Mouse (Mus musculus): ENCODE data around the gene Tgm7. TPM values are rescaled to one million over a fixed set of nuclear protein-coding genes. Genes with fewer than 3 reads are reported as not detected.
"Not testable (repeated sequence)": the region's sequence is repeated elsewhere in the genome, so short reads cannot be mapped to it uniquely, and the experiment has no call there.

Gene Tgm7
- polyA plus RNA-seq, 1 experiment from 2014 or later = 0.17 TPM

DNA sequence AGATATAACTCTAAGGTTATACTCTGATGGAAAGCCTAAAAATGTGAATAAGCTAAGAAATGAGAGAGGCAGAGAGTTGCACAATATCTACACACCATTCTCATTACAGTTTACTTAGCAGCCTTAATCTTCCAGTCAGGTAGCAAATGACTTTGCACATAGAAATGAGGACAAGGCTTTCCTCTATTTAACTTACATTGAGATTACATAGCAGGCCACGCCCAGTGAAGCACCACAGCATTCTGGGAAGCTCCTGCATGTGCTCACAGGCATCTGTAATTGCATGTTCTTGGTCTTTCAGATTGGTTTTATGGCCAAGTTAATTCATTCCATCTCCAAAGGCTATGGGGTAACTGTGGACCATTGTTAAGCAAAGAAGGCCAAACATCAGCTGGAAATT lies 23.2 kb upstream of the Tgm7 start:
- Histone ChIP-seq H3K9ac (ENCODE audit: low read depth, low read length) (no peak overlapping the region), H3K9me3 (ENCODE audit: control insufficient read depth, low read length) (no peaks in the 10 kb centered on the region), H3K4me3 (ENCODE audit: low read length) (no peak overlapping the region), H3K27me3 (replicated peaks; ENCODE audit: control insufficient read depth, insufficient read depth, low read length) (no peaks in the 10 kb centered on the region), H3K27ac (ENCODE audit: low read length) (no peak overlapping the region), H3K4me1 (ENCODE audit: control insufficient read depth, insufficient read depth, low read length) (no peaks in the 10 kb centered on the region), H3K4me2 (ENCODE audit: low read depth, low read length) (no peak overlapping the region), H3K36me3 (ENCODE audit: control insufficient read depth, insufficient read depth, low read length) (no peaks in the 10 kb centered on the region)
- ATAC-seq = no peak
- 68% methylated on average over 1 of the region's 1 CpGs for WGBS

DNA sequence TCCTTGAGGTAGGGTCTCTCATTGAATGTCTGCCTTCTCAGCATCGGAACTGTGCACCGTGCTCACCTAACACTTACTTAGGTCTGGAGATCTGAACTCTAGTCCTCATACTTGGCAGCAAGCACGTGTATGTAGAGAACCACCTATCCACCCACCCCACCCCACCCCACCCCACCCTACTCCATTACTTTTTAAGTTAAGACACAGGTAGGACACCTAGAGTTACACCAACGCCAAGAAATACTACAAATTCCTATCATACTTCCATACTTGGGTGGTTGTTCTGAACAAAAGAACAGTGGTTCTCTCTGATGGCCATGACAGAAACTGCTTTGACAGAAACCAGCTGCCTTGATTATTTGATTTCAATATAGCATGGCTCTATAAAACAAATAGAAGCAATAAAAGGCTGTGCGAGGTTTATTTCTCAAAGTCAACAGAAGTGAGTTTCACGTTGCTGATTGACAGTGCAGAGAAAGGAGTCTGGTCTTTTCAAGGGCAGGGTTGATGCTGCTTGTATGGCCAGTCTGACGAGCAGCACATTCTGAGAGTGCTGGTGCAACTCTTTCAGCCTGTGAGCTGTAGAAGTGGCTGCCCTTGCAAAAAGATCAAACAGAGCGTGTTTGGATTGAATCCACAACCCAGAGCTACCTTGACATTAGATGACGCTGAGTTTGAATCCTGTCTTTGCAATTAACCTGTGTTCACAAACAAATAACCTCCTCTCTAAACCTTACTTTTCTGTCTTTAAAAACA lies 19.4 kb upstream of the Tgm7 start:
- no peak overlapping the region for H3K4me2 ChIP-seq (ENCODE audit: low read depth, low read length)
- H3K9me3 ChIP-seq (ENCODE audit: control insufficient read depth, low read length) = no peaks in the 10 kb centered on the region
- no peak overlapping the region for H3K9ac ChIP-seq (ENCODE audit: low read depth, low read length)
- ATAC-seq = no peak
- WGBS = 57% methylated on average over 9 of the region's 9 CpGs
- no peak overlapping the region for H3K27ac ChIP-seq (ENCODE audit: low read length)
- H3K4me3 ChIP-seq (ENCODE audit: low read length) = no peak overlapping the region
- H3K27me3 ChIP-seq (replicated peaks; ENCODE audit: control insufficient read depth, insufficient read depth, low read length) = no peaks in the 10 kb centered on the region
- no peaks in the 10 kb centered on the region for H3K4me1 ChIP-seq (ENCODE audit: control insufficient read depth, insufficient read depth, low read length)
- no peaks in the 10 kb centered on the region for H3K36me3 ChIP-seq (ENCODE audit: control insufficient read depth, insufficient read depth, low read length)

DNA sequence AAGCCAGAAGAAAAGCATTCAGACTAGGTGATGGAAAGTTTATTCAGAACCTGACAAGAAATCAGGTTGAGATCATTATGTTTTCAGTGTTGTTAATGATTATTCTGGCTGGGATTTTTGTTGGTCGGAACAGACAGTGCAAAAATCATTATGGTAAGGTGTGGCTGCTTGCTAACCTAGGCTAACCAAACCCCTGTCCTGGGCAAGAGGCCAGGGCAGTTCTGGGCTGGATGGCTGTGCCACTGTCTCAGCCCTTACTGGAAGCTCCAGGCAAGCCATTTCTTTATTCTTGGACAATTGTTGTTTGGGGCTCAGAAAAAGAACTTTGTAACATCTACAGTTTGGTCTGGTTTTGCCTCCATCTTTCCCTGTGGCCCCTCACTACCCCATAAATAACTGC lies 17.9 kb upstream of the Tgm7 start:
- H3K4me2 ChIP-seq (ENCODE audit: low read depth, low read length) = no peak overlapping the region
- ATAC-seq = no peak
- no peak overlapping the region for H3K4me3 ChIP-seq (ENCODE audit: low read length)
- 49% methylated on average over 1 of the region's 1 CpGs for WGBS
- no peaks in the 10 kb centered on the region for H3K9me3 ChIP-seq (ENCODE audit: control insufficient read depth, low read length)
- H3K9ac ChIP-seq (ENCODE audit: low read depth, low read length) = no peak overlapping the region
- H3K27ac ChIP-seq (ENCODE audit: low read length) = no peak overlapping the region
- no peaks in the 10 kb centered on the region for H3K27me3 ChIP-seq (replicated peaks; ENCODE audit: control insufficient read depth, insufficient read depth, low read length)
- no peaks in the 10 kb centered on the region for H3K36me3 ChIP-seq (ENCODE audit: control insufficient read depth, insufficient read depth, low read length)
- H3K4me1 ChIP-seq (ENCODE audit: control insufficient read depth, insufficient read depth, low read length) = no peaks in the 10 kb centered on the region

DNA sequence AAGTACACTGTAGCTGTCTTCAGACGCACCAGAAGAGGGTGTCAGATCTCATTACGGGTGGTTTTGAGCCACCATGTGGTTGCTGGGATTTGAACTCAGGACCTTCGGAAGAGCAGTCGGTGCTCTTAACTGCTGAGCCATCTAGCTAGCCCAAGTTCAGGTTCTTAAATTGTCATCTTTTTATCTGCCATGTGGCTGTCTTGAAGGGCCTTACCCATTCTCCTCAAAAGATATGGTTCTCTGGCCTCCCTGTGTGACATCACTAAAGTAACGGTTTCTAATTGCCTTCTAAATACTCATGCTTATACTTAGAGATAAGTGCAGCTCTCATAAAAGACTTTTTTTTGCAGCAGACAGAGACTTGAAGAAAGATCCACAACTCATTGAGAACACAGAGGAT lies 16.7 kb upstream of the Tgm7 start:
- H3K9me3 ChIP-seq (ENCODE audit: control insufficient read depth, low read length); H3K4me2 ChIP-seq (ENCODE audit: low read depth, low read length); H3K9ac ChIP-seq (ENCODE audit: low read depth, low read length); H3K36me3 ChIP-seq (ENCODE audit: control insufficient read depth, insufficient read depth, low read length); H3K27me3 ChIP-seq (replicated peaks; ENCODE audit: control insufficient read depth, insufficient read depth, low read length); H3K4me3 ChIP-seq (ENCODE audit: low read length); H3K27ac ChIP-seq (ENCODE audit: low read length); H3K4me1 ChIP-seq (ENCODE audit: control insufficient read depth, insufficient read depth, low read length); ATAC-seq: not testable (repeated sequence)
- 88% methylated on average over 5 of the region's 5 CpGs for WGBS

DNA sequence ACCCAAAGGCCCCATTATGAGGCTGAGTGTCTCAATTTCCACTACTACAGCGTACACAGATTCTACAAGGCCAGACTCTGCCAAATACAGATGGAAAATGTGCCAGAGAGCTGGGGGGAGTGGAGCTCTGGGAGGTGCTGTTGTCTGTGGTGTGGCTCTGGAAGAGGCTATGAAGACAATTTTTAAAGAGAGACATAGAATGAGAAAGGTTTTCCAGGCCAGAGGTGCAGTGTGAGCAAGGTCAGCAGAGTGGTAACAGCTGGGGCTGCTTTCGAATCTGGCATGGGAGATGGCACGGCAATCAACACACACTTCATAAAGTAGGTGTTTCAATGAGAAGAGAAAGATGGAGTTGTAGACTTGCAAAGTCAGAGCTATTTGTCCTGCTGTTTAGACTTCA lies 9.7 kb upstream of the Tgm7 start:
- WGBS = 87% methylated on average over 3 of the region's 3 CpGs
- no peaks in the 10 kb centered on the region for H3K9me3 ChIP-seq (ENCODE audit: control insufficient read depth, low read length)
- no peaks in the 10 kb centered on the region for H3K27me3 ChIP-seq (replicated peaks; ENCODE audit: control insufficient read depth, insufficient read depth, low read length)
- no peak for ATAC-seq
- no peak overlapping the region for H3K4me3 ChIP-seq (ENCODE audit: low read length)
- H3K9ac ChIP-seq (ENCODE audit: low read depth, low read length) = no peak overlapping the region
- no peak overlapping the region for H3K27ac ChIP-seq (ENCODE audit: low read length)
- no peak overlapping the region for H3K4me2 ChIP-seq (ENCODE audit: low read depth, low read length)
- no peaks in the 10 kb centered on the region for H3K36me3 ChIP-seq (ENCODE audit: control insufficient read depth, insufficient read depth, low read length)
- H3K4me1 ChIP-seq (ENCODE audit: control insufficient read depth, insufficient read depth, low read length) = no peaks in the 10 kb centered on the region

DNA sequence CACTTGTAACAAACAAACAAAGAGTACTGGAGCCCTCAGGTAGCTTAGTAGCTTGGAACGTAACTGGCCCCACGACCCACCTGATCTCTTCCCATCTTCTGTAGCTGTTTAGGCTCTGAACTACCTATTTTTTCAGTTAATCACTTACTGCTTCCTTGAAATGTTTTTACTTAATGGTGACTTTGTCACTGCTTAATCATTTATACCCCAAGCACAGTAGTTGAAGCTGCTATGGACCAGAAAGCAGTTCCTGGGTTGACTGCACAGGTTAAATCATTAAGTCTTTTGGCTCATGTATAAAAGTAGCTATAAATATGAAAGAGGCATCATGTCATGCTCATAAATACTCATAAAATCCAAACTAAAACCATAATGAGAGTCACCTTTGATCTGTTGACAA lies 5.8 kb upstream of the Tgm7 start:
- no peak overlapping the region for H3K27ac ChIP-seq (ENCODE audit: low read length)
- H3K4me1 ChIP-seq (ENCODE audit: control insufficient read depth, insufficient read depth, low read length) = no peaks in the 10 kb centered on the region
- no peak overlapping the region for H3K9ac ChIP-seq (ENCODE audit: low read depth, low read length)
- WGBS = 85% methylated on average over 2 of the region's 2 CpGs
- H3K9me3 ChIP-seq (ENCODE audit: control insufficient read depth, low read length) = no peaks in the 10 kb centered on the region
- H3K4me3 ChIP-seq (ENCODE audit: low read length) = no peak overlapping the region
- H3K4me2 ChIP-seq (ENCODE audit: low read depth, low read length) = no peak overlapping the region
- H3K36me3 ChIP-seq (ENCODE audit: control insufficient read depth, insufficient read depth, low read length) = no peaks in the 10 kb centered on the region
- ATAC-seq = no peak
- H3K27me3 ChIP-seq (replicated peaks; ENCODE audit: control insufficient read depth, insufficient read depth, low read length) = no peaks in the 10 kb centered on the region

DNA sequence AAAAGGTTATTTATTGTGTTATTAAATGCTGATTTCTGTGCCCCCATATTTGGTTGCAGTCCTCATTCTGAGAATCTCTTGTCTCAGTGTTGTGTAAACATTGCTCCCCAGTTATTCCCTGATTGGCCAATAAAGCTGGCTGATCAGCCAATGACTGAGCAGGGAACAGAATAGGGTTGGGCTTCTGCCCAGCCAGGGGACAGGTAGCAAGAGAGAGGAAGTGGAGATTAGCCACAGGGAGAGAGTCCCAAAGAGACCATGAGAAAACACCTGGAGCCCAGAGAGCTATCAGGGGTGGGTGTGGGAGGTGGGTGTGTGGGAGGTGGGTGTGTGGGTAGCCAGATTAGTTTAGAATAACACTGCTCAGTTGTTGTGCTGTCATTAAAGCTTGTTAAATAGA lies 3.7 kb downstream of the Tgm7 start:
- H3K9me3 ChIP-seq (ENCODE audit: control insufficient read depth, low read length) = no peaks in the 10 kb centered on the region
- no peaks in the 10 kb centered on the region for H3K4me1 ChIP-seq (ENCODE audit: control insufficient read depth, insufficient read depth, low read length)
- no peak overlapping the region for H3K9ac ChIP-seq (ENCODE audit: low read depth, low read length)
- H3K36me3 ChIP-seq (ENCODE audit: control insufficient read depth, insufficient read depth, low read length) = no peaks in the 10 kb centered on the region
- H3K27ac ChIP-seq (ENCODE audit: low read length) = no peak overlapping the region
- H3K27me3 ChIP-seq (replicated peaks; ENCODE audit: control insufficient read depth, insufficient read depth, low read length) = no peaks in the 10 kb centered on the region
- no peak overlapping the region for H3K4me2 ChIP-seq (ENCODE audit: low read depth, low read length)
- no peak for ATAC-seq
- no peak overlapping the region for H3K4me3 ChIP-seq (ENCODE audit: low read length)

DNA sequence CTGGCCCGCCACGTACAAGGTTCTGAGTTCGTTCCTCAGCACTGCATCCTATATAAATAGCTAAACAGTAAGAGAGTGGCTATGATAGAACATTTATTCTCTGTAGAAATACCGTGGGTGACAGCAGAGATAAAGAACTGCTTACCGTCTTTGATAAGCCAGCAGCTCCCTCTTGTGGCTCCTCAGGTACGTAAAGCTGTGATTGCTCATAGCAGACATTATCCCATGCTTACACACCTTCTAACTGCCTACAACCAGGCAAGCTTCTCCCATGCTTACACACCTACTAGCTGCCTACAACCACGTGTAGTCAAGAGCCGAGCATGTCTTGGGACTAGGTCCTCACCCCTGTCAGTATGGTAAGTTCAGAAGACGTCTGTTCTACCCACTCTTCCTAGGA lies 7.5 kb downstream of the Tgm7 start:
- Histone ChIP-seq H3K9ac (ENCODE audit: low read depth, low read length) (no peak overlapping the region), H3K27ac (ENCODE audit: low read length) (no peak overlapping the region), H3K9me3 (ENCODE audit: control insufficient read depth, low read length) (no peaks in the 10 kb centered on the region), H3K36me3 (ENCODE audit: control insufficient read depth, insufficient read depth, low read length) (no peaks in the 10 kb centered on the region), H3K4me2 (ENCODE audit: low read depth, low read length) (no peak overlapping the region), H3K4me3 (ENCODE audit: low read length) (no peak overlapping the region), H3K4me1 (ENCODE audit: control insufficient read depth, insufficient read depth, low read length) (no peaks in the 10 kb centered on the region), H3K27me3 (replicated peaks; ENCODE audit: control insufficient read depth, insufficient read depth, low read length) (no peaks in the 10 kb centered on the region)
- 0 out of 2 replicates have a peak, but pooled peaks have one; percentile 18 for ATAC-seq
- WGBS = 21% methylated on average over 9 of the region's 9 CpGs

DNA sequence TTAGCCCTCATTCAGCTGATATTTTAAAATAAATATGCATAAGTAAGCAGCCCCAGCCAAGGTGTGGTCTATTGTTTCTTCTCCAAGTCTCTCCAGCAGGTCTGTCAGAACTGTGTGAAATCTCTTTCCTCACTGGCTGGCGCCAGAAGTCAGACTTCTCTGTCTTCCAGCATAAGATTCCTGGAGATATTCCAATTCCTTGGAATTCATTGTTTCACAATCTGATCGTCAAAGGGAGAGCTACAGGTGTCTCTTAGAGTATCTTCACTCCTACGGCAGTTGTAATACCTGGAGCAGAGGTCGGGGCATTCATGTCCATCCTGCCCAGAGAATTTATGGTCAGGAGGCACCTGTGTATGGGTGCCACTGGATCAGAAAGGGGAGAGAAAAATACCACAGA lies 19.8 kb downstream of the Tgm7 start:
- no peak overlapping the region for H3K4me3 ChIP-seq (ENCODE audit: low read length)
- H3K27ac ChIP-seq (ENCODE audit: low read length) = no peak overlapping the region
- H3K9ac ChIP-seq (ENCODE audit: low read depth, low read length) = no peak overlapping the region
- H3K4me2 ChIP-seq (ENCODE audit: low read depth, low read length) = no peak overlapping the region
- 67% methylated on average over 4 of the region's 4 CpGs for WGBS
- H3K9me3 ChIP-seq (ENCODE audit: control insufficient read depth, low read length) = no peaks in the 10 kb centered on the region
- no peak for ATAC-seq
- H3K27me3 ChIP-seq (replicated peaks; ENCODE audit: control insufficient read depth, insufficient read depth, low read length) = no peaks in the 10 kb centered on the region
- no peaks in the 10 kb centered on the region for H3K36me3 ChIP-seq (ENCODE audit: control insufficient read depth, insufficient read depth, low read length)
- H3K4me1 ChIP-seq (ENCODE audit: control insufficient read depth, insufficient read depth, low read length) = no peaks in the 10 kb centered on the region

DNA sequence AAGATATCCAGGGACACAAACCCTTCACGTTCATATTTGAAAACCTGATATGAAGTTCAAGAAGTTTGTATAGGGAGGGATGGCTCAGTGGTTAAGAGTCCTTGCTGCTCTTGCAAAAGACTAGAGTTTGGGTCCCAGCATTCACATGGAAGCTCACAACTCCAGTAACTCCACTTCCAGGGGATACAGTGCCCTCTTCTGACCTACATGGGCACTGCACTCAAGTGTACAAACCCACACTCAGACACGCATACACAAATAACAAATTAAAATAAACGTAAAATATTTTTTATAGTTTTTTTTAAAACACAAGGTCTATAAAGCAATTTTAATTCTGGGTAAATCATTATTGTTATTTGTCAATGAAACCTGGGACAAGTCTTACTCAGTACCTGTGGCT lies 21.1 kb downstream of the Tgm7 start:
- H3K27me3 ChIP-seq (replicated peaks; ENCODE audit: control insufficient read depth, insufficient read depth, low read length) = no peaks in the 10 kb centered on the region
- H3K4me1 ChIP-seq (ENCODE audit: control insufficient read depth, insufficient read depth, low read length) = no peaks in the 10 kb centered on the region
- H3K9ac ChIP-seq (ENCODE audit: low read depth, low read length) = no peak overlapping the region
- no peak for ATAC-seq
- WGBS = 88% methylated on average over 3 of the region's 3 CpGs
- no peak overlapping the region for H3K4me3 ChIP-seq (ENCODE audit: low read length)
- no peak overlapping the region for H3K27ac ChIP-seq (ENCODE audit: low read length)
- no peaks in the 10 kb centered on the region for H3K36me3 ChIP-seq (ENCODE audit: control insufficient read depth, insufficient read depth, low read length)
- no peak overlapping the region for H3K4me2 ChIP-seq (ENCODE audit: low read depth, low read length)
- no peaks in the 10 kb centered on the region for H3K9me3 ChIP-seq (ENCODE audit: control insufficient read depth, low read length)
